Mouse (Mus musculus): ENCODE measurements around the gene Nodal.

DNA sequence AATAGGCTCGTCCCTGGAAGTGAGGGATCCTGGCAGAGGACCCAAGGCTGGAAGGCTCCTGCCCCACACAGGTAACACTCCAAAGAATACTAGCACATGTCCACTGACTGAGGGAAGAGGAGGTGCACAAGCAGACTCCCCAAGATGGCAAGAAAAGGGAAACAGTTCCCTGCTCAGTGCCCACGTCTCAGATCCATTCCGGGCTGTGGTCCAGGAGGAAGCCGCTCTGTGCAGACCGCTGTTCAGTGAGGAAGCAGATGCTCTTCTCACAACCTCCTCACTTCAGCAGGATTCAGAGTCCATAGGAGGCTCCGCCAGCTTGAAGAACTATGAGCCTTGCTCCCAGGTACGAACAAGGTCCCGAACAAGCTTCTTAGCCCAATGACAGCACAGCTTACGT is 13.6 kb downstream of the Nodal start:
- TF ChIP-seq CTCF (IDR thresholded peaks at IDR 0.05) = no peak
- TF ChIP-seq POLR2A (IDR thresholded peaks at IDR 0.05; ENCODE audit: insufficient read depth, low read depth, low read length) = no peak
- no peak for TF ChIP-seq EP300 (IDR thresholded peaks at IDR 0.05; ENCODE audit: insufficient read depth, low read depth, low read length)
